Mouse (Mus musculus) ovary, adult 10 weeks (tissue): ENCODE data around the gene 1700020N15Rik. TPM values are rescaled to one million over a fixed set of nuclear protein-coding genes. Genes with fewer than 3 reads are reported as not detected.

Experiments used
- polyA plus RNA-seq: library from polyadenylated mRNA; stranded (reverse); fragments of 350-450 nt; fragmentation: Illumina TruSeq; extraction: RNeasy Lipid Tissue Mini Kit (QIAGEN cat#74804); gene quantifications from one replicate; pipeline ENCODE4 v1.2.3, GENCODE M21; 2014

The 1700020N15Rik gene
- polyA plus RNA-seq = not detected

DNA sequence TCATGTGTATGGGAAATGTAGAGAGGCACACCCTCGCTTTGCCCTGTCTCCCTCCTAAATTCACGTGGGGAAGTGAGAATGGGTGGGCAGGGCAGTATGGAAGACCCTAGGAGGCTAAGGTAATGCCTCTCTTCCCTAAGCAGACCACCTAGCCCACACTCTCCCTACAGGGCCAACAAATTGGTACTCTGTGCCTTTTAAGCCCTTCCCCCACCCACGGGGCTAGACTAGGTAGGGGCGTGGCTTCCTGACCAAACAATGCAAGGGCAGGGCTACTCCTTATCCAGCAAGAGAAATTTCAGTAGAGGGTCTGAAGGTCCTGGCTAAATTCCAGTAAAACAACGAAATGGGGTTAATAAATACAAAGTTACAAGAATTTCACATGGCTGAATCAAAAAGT is at the start of gene 1700020N15Rik:
1700020N15Rik (plus strand) TSS at position 301 of the 400 bp plus-strand sequence.

